Mouse (Mus musculus) heart, adult 2 months (tissue): ENCODE measurements around the gene Phf11b.

ENCODE experiments used
- CTCF ChIP-seq: fragments of 200-600 bp; IDR thresholded peaks from 2 replicates; pipeline ENCODE4 v1.8.1; 2022; ENCODE audit warnings: antibody characterized with exemption, mild to moderate bottlenecking, moderate library complexity
- POLR2A ChIP-seq: fragments of 200-500 bp; IDR thresholded peaks from 2 replicates; pipeline ENCODE4 v1.6.1; 2011; ENCODE audit warnings: mild to moderate bottlenecking, low read depth, low read length, control low read depth; ENCODE audit not compliant: insufficient read depth

DNA sequence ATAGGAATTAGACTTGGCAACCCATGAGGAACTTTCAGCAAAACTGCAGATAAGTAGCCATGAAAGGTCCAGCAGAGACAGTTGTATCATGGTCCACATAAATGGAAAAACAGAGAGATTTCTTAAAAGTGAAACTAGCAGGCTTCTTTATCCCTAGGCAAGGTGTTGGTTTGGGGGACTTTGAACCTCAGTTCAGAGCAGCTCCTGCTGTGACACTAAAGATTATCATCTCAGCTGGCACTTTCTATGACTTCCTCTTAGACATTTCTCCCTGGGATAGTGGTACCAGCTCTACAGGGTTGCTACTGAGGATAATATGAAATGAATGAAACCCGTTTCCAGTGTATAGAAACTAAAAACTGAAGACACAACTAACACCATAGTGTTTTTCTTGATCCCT lies 48.4 kb upstream of the Phf11b start:
- TF ChIP-seq POLR2A (no peak), CTCF (no peak)
